Mouse (Mus musculus) kidney, embryonic 14.5 days (tissue): Measurements from ENCODE around the gene Mgl2. TPM values are rescaled to one million over a fixed set of nuclear protein-coding genes. Genes with fewer than 3 reads are reported as not detected.
"Not testable (repeated sequence)": the region's sequence is repeated elsewhere in the genome, so short reads cannot be mapped to it uniquely, and the experiment has no call there.

Experiments used
- ATAC-seq: fragments of 200-750 bp; cut with Nextera tagmentation; 2 replicates; pipeline ENCODE4 v1.8.0; 2017; ENCODE audit warnings: moderate number of reproducible peaks, mild to moderate bottlenecking, moderate TSS enrichment, moderate library complexity; ENCODE audit not compliant: low FRiP score, low TSS enrichment
- H3K27ac ChIP-seq: fragments of 300-500 bp; sonication (generic); 2 replicates; pipeline ENCODE4 v1.5.1; 2014; ENCODE audit warnings: low read depth, mild to moderate bottlenecking, low read length, moderate library complexity, mixed read lengths
- H3K27me3 ChIP-seq: fragments of 300-500 bp; sonication (generic); 2 replicates; pipeline ENCODE4 v1.6.1; 2014; ENCODE audit warnings: mild to moderate bottlenecking, low read length; ENCODE audit not compliant: control insufficient read depth, insufficient read depth
- H3K36me3 ChIP-seq: fragments of 300-500 bp; sonication (generic); 2 replicates; pipeline ENCODE4 v1.6.1; 2014; ENCODE audit warnings: low read length, mixed read lengths; ENCODE audit not compliant: control insufficient read depth, insufficient read depth
- H3K4me1 ChIP-seq: fragments of 300-500 bp; sonication (generic); 2 replicates; pipeline ENCODE4 v1.6.1; 2014; ENCODE audit warnings: low read length, mixed read lengths; ENCODE audit not compliant: control insufficient read depth, insufficient read depth
- H3K4me2 ChIP-seq: fragments of 300-500 bp; sonication (generic); replicated peaks from 2 replicates; pipeline ENCODE4 v1.6.1; 2014; ENCODE audit warnings: low read depth, mild to moderate bottlenecking, low read length
- H3K4me3 ChIP-seq: fragments of 300-500 bp; sonication (generic); 2 replicates; pipeline ENCODE4 v1.5.1; 2014; ENCODE audit warnings: mild to moderate bottlenecking, low read length
- H3K9ac ChIP-seq: fragments of 300-500 bp; sonication (generic); 2 replicates; pipeline ENCODE4 v1.6.1; 2014; ENCODE audit warnings: low read depth, mild to moderate bottlenecking, low read length, moderate library complexity
- H3K9me3 ChIP-seq: fragments of 300-500 bp; sonication (generic); 2 replicates; pipeline ENCODE4 v1.6.1; 2016; ENCODE audit warnings: low read length; ENCODE audit not compliant: control insufficient read depth
- WGBS: fragments of 180-500 bp; shearing (Covaris S2); extraction: QIAGEN DNeasy Blood & Tissue Kit; methylation state at CpG from one replicate; pipeline ENCODE4 v1.1.7; 2014; 5-methylcytosine and 5-hydroxymethylcytosine counted together
- polyA plus RNA-seq: library from polyadenylated mRNA; unstranded; fragments of >200 nt; fragmentation: Nextera tagmentation; extraction: Ambion mirVana; gene quantifications from 2 replicates; pipeline ENCODE4 v1.2.1, GENCODE M21; 2014

The Mgl2 gene
- polyA plus RNA-seq, 1 experiment from 2014 or later = 0.60 TPM

- Histone ChIP-seq H3K4me3 (no peak overlapping the region), H3K27ac (no peak overlapping the region), H3K27me3 (no peaks in the 10 kb centered on the region), H3K9me3 (no peaks in the 10 kb centered on the region), H3K4me2 (no peak overlapping the region), H3K36me3 (no peaks in the 10 kb centered on the region), H3K9ac (no peak overlapping the region), H3K4me1 (peaks cover 11% of the 10 kb centered on the region)
- 76% methylated on average over 16 of the region's 16 CpGs for WGBS
- ATAC-seq = no peak
Observed at GRCm38 (mm10) chr11:70165972-70166921, 36.1 kb downstream of the Mgl2 start.

GRCm38 (mm10) chr11:70168136-70168535 lies 38.0 kb downstream of the Mgl2 start:
- peak; percentile 76 for ATAC-seq
- H3K4me3 ChIP-seq = no peak overlapping the region
- H3K4me1 ChIP-seq = peaks cover 11% of the 10 kb centered on the region
- H3K9ac ChIP-seq = no peak overlapping the region
- WGBS = 28% methylated on average over 7 of the region's 7 CpGs
- no peaks in the 10 kb centered on the region for H3K27me3 ChIP-seq
- H3K27ac ChIP-seq = no peak overlapping the region
- H3K9me3 ChIP-seq = no peaks in the 10 kb centered on the region
- H3K36me3 ChIP-seq = no peaks in the 10 kb centered on the region
- H3K4me2 ChIP-seq = no peak overlapping the region

- ATAC-seq, H3K4me2 ChIP-seq, H3K9me3 ChIP-seq, H3K27me3 ChIP-seq, H3K9ac ChIP-seq, H3K4me3 ChIP-seq, H3K27ac ChIP-seq, H3K36me3 ChIP-seq: not testable (repeated sequence)
- WGBS = 87% methylated on average over 7 of the region's 7 CpGs
- peaks cover 11% of the 10 kb centered on the region for H3K4me1 ChIP-seq
Observed at GRCm38 (mm10) chr11:70169471-70169870, 39.3 kb downstream of the Mgl2 start.

- no peak for ATAC-seq
- Histone ChIP-seq H3K36me3 (no peaks in the 10 kb centered on the region), H3K4me3 (no peak overlapping the region), H3K9me3 (no peaks in the 10 kb centered on the region), H3K4me2 (no peak overlapping the region), H3K9ac (no peak overlapping the region), H3K27me3 (no peaks in the 10 kb centered on the region), H3K27ac (no peak overlapping the region), H3K4me1 (peaks cover 11% of the 10 kb centered on the region)
- 86% methylated on average over 7 of the region's 7 CpGs for WGBS
Observed at GRCm38 (mm10) chr11:70170291-70170690, 40.2 kb downstream of the Mgl2 start.

GRCm38 (mm10) chr11:70171181-70171580 lies 41.1 kb downstream of the Mgl2 start:
- H3K27ac ChIP-seq = no peak overlapping the region
- H3K9me3 ChIP-seq = no peaks in the 10 kb centered on the region
- no peak for ATAC-seq
- no peak overlapping the region for H3K4me2 ChIP-seq
- no peak overlapping the region for H3K4me3 ChIP-seq
- WGBS = 81% methylated on average over 7 of the region's 7 CpGs
- H3K27me3 ChIP-seq = no peaks in the 10 kb centered on the region
- H3K9ac ChIP-seq = no peak overlapping the region
- H3K4me1 ChIP-seq = peaks cover 11% of the 10 kb centered on the region
- H3K36me3 ChIP-seq = no peaks in the 10 kb centered on the region

- 65% methylated on average over 3 of the region's 3 CpGs for WGBS
- H3K4me2 ChIP-seq = no peak overlapping the region
- no peak overlapping the region for H3K4me3 ChIP-seq
- H3K36me3 ChIP-seq = no peaks in the 10 kb centered on the region
- H3K4me1 ChIP-seq = peaks cover 11% of the 10 kb centered on the region
- H3K27me3 ChIP-seq = no peaks in the 10 kb centered on the region
- no peak overlapping the region for H3K27ac ChIP-seq
- ATAC-seq = no peak
- H3K9ac ChIP-seq = no peak overlapping the region
- H3K9me3 ChIP-seq = no peaks in the 10 kb centered on the region
Observed at GRCm38 (mm10) chr11:70171847-70172246, 41.7 kb downstream of the Mgl2 start.

- Histone ChIP-seq H3K27ac (no peak overlapping the region), H3K36me3 (no peaks in the 10 kb centered on the region), H3K9me3 (no peaks in the 10 kb centered on the region), H3K4me2 (no peak overlapping the region), H3K4me3 (no peak overlapping the region), H3K4me1 (peaks cover 11% of the 10 kb centered on the region), H3K9ac (no peak overlapping the region), H3K27me3 (no peaks in the 10 kb centered on the region)
- no peak for ATAC-seq
- WGBS = 55% methylated on average over 5 of the region's 5 CpGs
Observed at GRCm38 (mm10) chr11:70172298-70172697, 42.2 kb downstream of the Mgl2 start.

- ATAC-seq = no peak
- H3K36me3 ChIP-seq = no peaks in the 10 kb centered on the region
- H3K9ac ChIP-seq = no peak overlapping the region
- no peaks in the 10 kb centered on the region for H3K4me1 ChIP-seq
- H3K4me2 ChIP-seq = no peak overlapping the region
- H3K27ac ChIP-seq = no peak overlapping the region
- H3K4me3 ChIP-seq = no peak overlapping the region
- H3K27me3 ChIP-seq = no peaks in the 10 kb centered on the region
- H3K9me3 ChIP-seq = 0 out of 2 replicates have a peak, but pooled peaks cover 2% of the 10 kb centered on the region
- 76% methylated on average over 4 of the region's 4 CpGs for WGBS
Observed at GRCm38 (mm10) chr11:70174491-70174890, 44.4 kb downstream of the Mgl2 start.

- Histone ChIP-seq H3K27me3 (no peaks in the 10 kb centered on the region; the same call in 1 of the 2 replicates), H3K4me1 (no peaks in the 10 kb centered on the region), H3K27ac (no peak overlapping the region), H3K9ac (no peak overlapping the region), H3K4me3 (no peak overlapping the region), H3K36me3 (no peaks in the 10 kb centered on the region), H3K4me2 (no peak overlapping the region), H3K9me3 (0 out of 2 replicates have a peak, but pooled peaks cover 2% of the 10 kb centered on the region)
- WGBS = 76% methylated on average over 8 of the region's 8 CpGs
- ATAC-seq = no peak
Observed at GRCm38 (mm10) chr11:70177647-70178046, 47.5 kb downstream of the Mgl2 start.
